8 mouse cellular contexts compared by ENCODE assay signal in genomic region chr7:29071169-29071891, GRCm38 (mm10). TPM values are rescaled to one million over a fixed set of nuclear protein-coding genes. Genes with fewer than 3 reads are reported as not detected.
DNase-seq lines count a peak whose midpoint lies in the region; ATAC-seq lines count a peak whose summit lies in the region.

No protein-coding gene starts in this region.

- no peaks in the 10 kb centered on the region for H3K36me3 ChIP-seq in liver, embryonic 12.5 days
- H3K36me3 ChIP-seq in forebrain, embryonic 13.5 days (ENCODE audit: poor library complexity, severe bottlenecking) = no peaks in the 10 kb centered on the region

- no peak for ATAC-seq in liver, embryonic 12.5 days
- peak; percentile 92 for ATAC-seq in forebrain, embryonic 13.5 days

- no peaks in the 10 kb centered on the region for H3K9me3 ChIP-seq in liver, embryonic 12.5 days (replicated peaks)
- H3K9me3 ChIP-seq in forebrain, embryonic 13.5 days (replicated peaks) = no peaks in the 10 kb centered on the region

- H3K4me3 ChIP-seq in liver, embryonic 12.5 days = peak overlapping the region; percentile 3; the same call in 1 of the 2 replicates
- peak overlapping the region; percentile 49 for H3K4me3 ChIP-seq in forebrain, embryonic 13.5 days

- no peak for DNase-seq in liver
- peak; percentile 67 to 79 for DNase-seq in layer of hippocampus, postnatal 14 days (ENCODE audit: low spot score in 2 of 2)
- peak; percentile 30 for DNase-seq in neural tube, embryonic 10.5 days (ENCODE audit: extremely low spot score, low spot score)
- no peak for DNase-seq in spleen, adult 18-20 months
- no peak for DNase-seq in adrenal gland, postnatal 10 days
- no peak for DNase-seq in urinary bladder, postnatal 4 days (ENCODE audit: low spot score in 2 of 2)

- H3K27ac ChIP-seq in liver, embryonic 12.5 days = no peak overlapping the region
- H3K27ac ChIP-seq in forebrain, embryonic 13.5 days = peak overlapping the region; percentile 93

- 13% methylated on average over 42 of the region's 42 CpGs for WGBS in liver, embryonic 12.5 days (ENCODE audit: insufficient replicate concordance)
- under 1% methylated on average over 42 of the region's 42 CpGs for WGBS in forebrain, embryonic 13.5 days

- peaks cover 80% of the 10 kb centered on the region for H3K27me3 ChIP-seq in liver, embryonic 12.5 days (replicated peaks)
- H3K27me3 ChIP-seq in forebrain, embryonic 13.5 days = peaks cover 13% of the 10 kb centered on the region; the same call in 1 of the 2 replicates

- H3K4me1 ChIP-seq in liver, embryonic 12.5 days = peaks cover 10% of the 10 kb centered on the region
- peaks cover 55% of the 10 kb centered on the region for H3K4me1 ChIP-seq in forebrain, embryonic 13.5 days

- no peak overlapping the region for H3K9ac ChIP-seq in liver, embryonic 12.5 days
- H3K9ac ChIP-seq in forebrain, embryonic 13.5 days = peak overlapping the region; percentile 70

- peak overlapping the region; percentile 43 for H3K4me2 ChIP-seq in liver, embryonic 12.5 days
- peak overlapping the region; percentile 69 for H3K4me2 ChIP-seq in forebrain, embryonic 13.5 days

RNA-seq across cellular contexts. Expression of gene Ryr1, which starts 53.6 kb away (rescaled TPM):
- polyA plus RNA-seq in liver, embryonic 12.5 days (2016; fragmentation: Nextera tagmentation; extraction: Ambion mirVana) = 0.33 and 0.38 TPM in 2 replicates
- 7.5 and 10.2 TPM in 2 replicates for polyA plus RNA-seq in forebrain, embryonic 13.5 days (2015; fragmentation: Nextera tagmentation; extraction: Ambion mirVana)
- 10 to 100 TPM in 1 of 2 experiments, 1 to 10 TPM in 1; 9.3 to 12.2 TPM for total RNA-seq in layer of hippocampus, postnatal 14 days (2021)
- total RNA-seq in adrenal gland, postnatal 10 days (2021) = 10 to 100 TPM; 11.2 to 44.9 TPM

Comparison
In these comparisons a context has a peak if more than half of its experiments do, and no peak if none do; other contexts are left out.
1. DNase-seq: peak in layer of hippocampus, postnatal 14 days (2 of 2) and neural tube, embryonic 10.5 days (single experiment); none in liver (single experiment), spleen, adult 18-20 months (0 of 2), adrenal gland, postnatal 10 days (single experiment) and urinary bladder, postnatal 4 days (0 of 2).